Mouse (Mus musculus) hindbrain, embryonic 13.5 days (tissue): Measurements from ENCODE around the gene Neurl1a. TPM values are rescaled to one million over a fixed set of nuclear protein-coding genes. Genes with fewer than 3 reads are reported as not detected.
A peak's percentile ranks its signal among the peaks of the same experiment; 100 is the strongest.

ENCODE experiments used
- ATAC-seq: fragments of 200-750 bp; cut with Nextera tagmentation; 2 replicates; pipeline ENCODE4 v1.8.0; 2017; ENCODE audit warnings: moderate TSS enrichment; ENCODE audit not compliant: low FRiP score
- H3K27ac ChIP-seq: fragments of 300-500 bp; sonication (generic); 2 replicates; pipeline ENCODE4 v1.5.1; 2015; ENCODE audit warnings: inconsistent platforms, mild to moderate bottlenecking, moderate library complexity
- H3K27me3 ChIP-seq: fragments of 300-500 bp; sonication (generic); 2 replicates; pipeline ENCODE4 v1.6.1; 2015; ENCODE audit warnings: mild to moderate bottlenecking, inconsistent platforms
- H3K36me3 ChIP-seq: fragments of 300-500 bp; sonication (generic); 2 replicates; pipeline ENCODE4 v1.6.1; 2015; ENCODE audit warnings: mild to moderate bottlenecking, inconsistent platforms
- H3K4me1 ChIP-seq: fragments of 300-500 bp; sonication (generic); replicated peaks from 2 replicates; pipeline ENCODE4 v1.6.1; 2015; ENCODE audit warnings: inconsistent platforms
- H3K4me2 ChIP-seq: fragments of 300-500 bp; sonication (generic); 2 replicates; pipeline ENCODE4 v1.6.1; 2015; ENCODE audit warnings: inconsistent platforms, mild to moderate bottlenecking, moderate library complexity
- H3K4me3 ChIP-seq: fragments of 300-500 bp; sonication (generic); 2 replicates; pipeline ENCODE4 v1.5.1; 2015; ENCODE audit warnings: mild to moderate bottlenecking, inconsistent platforms
- H3K9ac ChIP-seq: fragments of 300-500 bp; sonication (generic); 2 replicates; pipeline ENCODE4 v1.6.1; 2015; ENCODE audit warnings: mild to moderate bottlenecking, inconsistent platforms
- H3K9me3 ChIP-seq: fragments of 300-500 bp; sonication (generic); 2 replicates; pipeline ENCODE4 v1.6.1; 2016; ENCODE audit warnings: inconsistent platforms
- WGBS: fragments of 180-500 bp; shearing (Covaris S2); methylation state at CpG from one replicate; pipeline ENCODE4 v1.1.7; 2015; 5-methylcytosine and 5-hydroxymethylcytosine counted together
- polyA plus RNA-seq: library from polyadenylated mRNA; unstranded; fragments of >200 nt; fragmentation: Nextera tagmentation; extraction: Ambion mirVana; gene quantifications from 2 replicates; pipeline ENCODE4 v1.2.1, GENCODE M21; 2015

Neurl1a gene
- polyA plus RNA-seq, 1 experiment from 2014 or later, result 6.8 TPM

DNA sequence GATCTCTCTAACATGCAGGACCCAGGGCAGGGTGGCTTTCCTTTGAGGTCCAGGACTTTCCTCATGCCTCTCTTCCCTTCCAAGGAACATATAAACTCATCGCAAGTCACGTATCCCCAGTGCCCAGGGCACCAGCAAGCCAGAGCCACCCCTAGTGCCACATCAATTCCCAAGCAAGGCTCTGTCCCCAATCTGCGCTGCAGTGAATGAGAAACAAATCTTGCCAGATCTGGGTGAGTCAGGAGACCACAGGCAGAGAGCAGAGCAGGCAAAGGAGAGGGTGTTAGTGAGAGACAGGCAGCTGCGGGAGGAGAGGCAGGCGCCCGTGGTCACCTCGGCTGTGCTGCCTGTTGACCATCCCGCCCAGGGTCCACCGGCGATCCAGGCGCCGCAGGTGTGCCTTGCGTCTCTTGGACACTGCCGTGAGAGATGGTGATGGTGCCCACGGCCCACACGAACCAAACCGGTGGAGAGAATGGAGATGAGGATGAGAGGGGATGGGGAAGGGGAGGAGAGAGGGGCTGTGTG, 104.1 kb downstream of the Neurl1a start:
- no peaks in the 10 kb centered on the region for H3K27me3 ChIP-seq
- no peak overlapping the region for H3K27ac ChIP-seq
- no peak overlapping the region for H3K4me2 ChIP-seq
- H3K36me3 ChIP-seq, result peaks cover 22% of the 10 kb centered on the region
- peaks cover 16% of the 10 kb centered on the region for H3K4me1 ChIP-seq
- ATAC-seq, result no peak
- H3K9ac ChIP-seq, result no peak overlapping the region
- WGBS, result 95% methylated on average over 17 of the region's 17 CpGs
- no peak overlapping the region for H3K4me3 ChIP-seq
- H3K9me3 ChIP-seq, result no peaks in the 10 kb centered on the region

DNA sequence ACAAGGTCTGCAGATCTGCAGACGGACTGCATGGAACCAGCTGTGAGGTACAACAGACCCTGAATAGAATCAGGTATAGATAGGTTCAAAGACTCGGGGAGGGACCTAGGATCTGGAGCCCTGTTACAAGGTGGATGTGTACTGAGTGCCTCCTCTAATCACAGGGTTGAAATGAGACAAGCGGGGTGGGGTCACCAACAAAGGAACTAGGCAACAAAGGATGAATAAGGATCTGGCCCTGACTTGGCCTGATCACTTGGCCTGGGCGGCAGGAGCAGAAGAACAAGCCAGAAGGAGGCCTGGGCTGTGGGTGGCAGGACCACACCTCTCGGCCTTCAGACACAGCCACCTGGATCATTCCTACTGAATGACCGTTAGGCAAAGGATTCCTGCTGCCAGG, 107.0 kb downstream of the Neurl1a start:
- Histone ChIP-seq H3K4me1 (peaks cover 18% of the 10 kb centered on the region), H3K4me3 (no peak overlapping the region), H3K9me3 (no peaks in the 10 kb centered on the region), H3K27ac (no peak overlapping the region), H3K36me3 (peaks cover 15% of the 10 kb centered on the region), H3K4me2 (no peak overlapping the region), H3K9ac (no peak overlapping the region), H3K27me3 (no peaks in the 10 kb centered on the region)
- no peak for ATAC-seq
- WGBS, result 72% methylated on average over 6 of the region's 6 CpGs

DNA sequence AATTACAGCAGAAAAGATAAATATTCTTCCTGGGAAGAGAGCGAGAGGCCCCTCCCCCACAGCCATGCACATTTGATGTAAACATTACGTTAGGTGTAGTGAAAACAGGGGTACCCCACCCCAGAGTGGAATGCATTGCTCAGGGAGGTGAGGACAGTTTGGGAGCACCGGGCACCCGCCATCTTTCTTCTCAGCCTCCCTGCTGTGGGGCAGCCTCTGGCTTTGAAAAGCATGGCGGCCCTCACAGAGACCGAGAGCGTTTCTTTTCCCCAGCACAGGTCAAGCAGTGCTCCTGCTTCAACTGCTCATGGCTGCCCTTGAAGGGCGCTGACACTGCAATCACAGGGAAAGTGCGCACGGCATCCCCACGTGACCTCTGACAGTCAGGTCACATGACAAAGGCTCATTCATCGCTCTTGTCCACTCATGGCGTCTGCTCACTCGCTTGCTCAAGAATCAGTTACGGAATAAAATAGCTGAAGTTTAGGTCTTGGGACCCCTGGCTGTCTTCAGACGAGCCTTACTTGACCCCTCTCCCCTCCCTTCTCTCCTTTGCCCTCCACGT, 108.3 kb downstream of the Neurl1a start:
- H3K4me2 ChIP-seq, result peak overlapping the region; percentile 30
- peaks cover 32% of the 10 kb centered on the region for H3K4me1 ChIP-seq
- H3K36me3 ChIP-seq, result peaks cover 15% of the 10 kb centered on the region
- H3K9ac ChIP-seq, result 0 out of 2 replicates have a peak overlapping the region, but pooled peaks have one; percentile 5
- no peak for ATAC-seq
- no peaks in the 10 kb centered on the region for H3K9me3 ChIP-seq
- no peaks in the 10 kb centered on the region for H3K27me3 ChIP-seq
- 0 out of 2 replicates have a peak overlapping the region, but pooled peaks have one; percentile 13 for H3K27ac ChIP-seq
- WGBS, result 38% methylated on average over 17 of the region's 17 CpGs
- H3K4me3 ChIP-seq, result no peak overlapping the region

DNA sequence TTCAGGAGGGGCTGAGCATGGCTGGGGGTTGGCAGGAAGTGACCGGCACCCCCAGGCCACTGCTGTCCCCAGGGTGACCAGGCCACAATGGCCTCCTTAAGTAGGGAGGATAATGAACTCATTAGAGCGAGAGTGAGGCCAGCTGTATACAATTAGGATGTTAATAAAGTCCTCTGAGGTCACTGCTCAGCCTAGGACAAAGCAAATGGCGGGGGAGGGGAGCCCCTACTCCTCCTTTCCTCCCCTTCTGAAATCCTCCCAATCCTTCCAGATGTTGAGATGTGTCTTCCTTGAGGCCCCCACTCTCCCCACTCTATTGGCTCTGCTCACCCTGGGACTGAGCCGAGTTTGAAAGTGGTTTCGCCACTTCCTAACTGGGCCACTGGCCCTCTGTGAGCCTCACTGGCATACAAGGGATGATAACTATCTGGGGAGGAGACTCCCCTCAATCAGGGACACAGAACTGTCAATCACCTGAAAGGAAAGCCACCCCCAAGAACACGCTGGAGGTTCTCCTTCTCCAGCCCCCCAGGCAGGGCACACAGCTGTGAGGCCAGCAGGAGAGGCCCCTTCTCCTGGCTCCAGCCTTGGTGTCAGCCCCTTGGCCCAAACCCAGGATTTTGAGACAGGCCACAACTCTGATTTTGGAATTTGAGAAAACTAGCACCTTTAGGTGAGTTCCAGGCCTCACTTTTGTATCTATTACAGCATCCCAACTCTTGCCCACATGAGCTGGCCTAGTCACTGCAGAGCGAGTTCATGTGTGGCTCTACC, 112.9 kb downstream of the Neurl1a start:
- Histone ChIP-seq H3K4me3 (no peak overlapping the region), H3K36me3 (no peaks in the 10 kb centered on the region), H3K9me3 (no peaks in the 10 kb centered on the region), H3K4me1 (peaks cover 43% of the 10 kb centered on the region), H3K4me2 (no peak overlapping the region), H3K9ac (no peak overlapping the region; the same call in 1 of the 2 replicates), H3K27me3 (no peaks in the 10 kb centered on the region), H3K27ac (no peak overlapping the region; the same call in 1 of the 2 replicates)
- 34% methylated on average over 7 of the region's 7 CpGs for WGBS
- ATAC-seq, result no peak; the same call in 1 of the 2 replicates

DNA sequence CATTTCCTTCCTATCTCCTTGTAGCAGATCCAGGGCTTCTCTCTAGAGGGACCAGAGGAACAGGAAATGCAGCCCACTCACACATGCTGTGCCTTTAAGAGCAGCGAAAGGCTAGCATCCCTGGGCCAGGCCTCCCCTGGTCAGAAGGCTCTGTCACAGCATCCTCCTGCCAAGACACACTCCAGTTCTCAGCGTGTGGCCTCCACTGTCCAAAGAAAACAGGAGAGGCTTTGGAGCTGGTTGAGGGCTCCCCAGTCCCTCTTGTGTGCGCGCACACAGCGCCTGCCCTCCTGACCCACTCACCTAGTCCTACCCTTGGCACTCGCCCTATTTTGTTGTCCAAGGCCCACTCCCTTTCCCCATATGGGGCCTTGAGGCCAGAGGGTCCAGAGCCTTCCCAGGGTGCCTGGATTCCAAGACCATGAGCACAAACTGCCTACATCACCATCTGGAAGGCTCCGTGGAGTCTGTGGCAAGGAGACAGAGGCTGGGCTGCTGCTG, 113.9 kb downstream of the Neurl1a start:
- Histone ChIP-seq H3K4me1 (peaks cover 33% of the 10 kb centered on the region), H3K9ac (no peak overlapping the region), H3K9me3 (no peaks in the 10 kb centered on the region), H3K4me3 (no peak overlapping the region), H3K36me3 (no peaks in the 10 kb centered on the region), H3K27me3 (no peaks in the 10 kb centered on the region), H3K27ac (no peak overlapping the region; the same call in 1 of the 2 replicates), H3K4me2 (no peak overlapping the region)
- 39% methylated on average over 7 of the region's 7 CpGs for WGBS
- ATAC-seq, result no peak

DNA sequence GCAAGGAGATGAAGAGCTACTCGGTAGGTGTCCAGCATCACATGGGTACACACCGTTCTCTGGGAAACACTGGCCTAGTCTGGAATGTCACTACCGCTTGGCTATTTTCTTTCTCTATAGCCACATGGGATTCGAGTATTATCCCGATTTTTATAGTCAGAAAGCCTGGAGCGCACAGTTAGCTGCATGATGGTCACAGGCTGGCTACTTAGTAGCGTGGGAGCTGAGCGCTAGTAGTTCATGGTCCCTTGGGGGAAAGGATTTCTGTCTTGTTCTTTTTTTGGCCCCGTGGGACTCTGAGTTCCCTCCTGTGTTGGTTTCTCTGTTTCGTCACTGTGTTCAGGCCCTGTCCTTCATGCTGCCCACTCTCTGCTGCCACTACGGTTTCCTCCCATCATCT, 119.5 kb downstream of the Neurl1a start:
- Histone ChIP-seq H3K4me2 (no peak overlapping the region), H3K9me3 (no peaks in the 10 kb centered on the region), H3K36me3 (no peaks in the 10 kb centered on the region), H3K4me1 (peaks cover 33% of the 10 kb centered on the region), H3K27me3 (no peaks in the 10 kb centered on the region), H3K27ac (no peak overlapping the region), H3K9ac (no peak overlapping the region), H3K4me3 (no peak overlapping the region)
- no peak for ATAC-seq
- WGBS, result 67% methylated on average over 11 of the region's 11 CpGs

DNA sequence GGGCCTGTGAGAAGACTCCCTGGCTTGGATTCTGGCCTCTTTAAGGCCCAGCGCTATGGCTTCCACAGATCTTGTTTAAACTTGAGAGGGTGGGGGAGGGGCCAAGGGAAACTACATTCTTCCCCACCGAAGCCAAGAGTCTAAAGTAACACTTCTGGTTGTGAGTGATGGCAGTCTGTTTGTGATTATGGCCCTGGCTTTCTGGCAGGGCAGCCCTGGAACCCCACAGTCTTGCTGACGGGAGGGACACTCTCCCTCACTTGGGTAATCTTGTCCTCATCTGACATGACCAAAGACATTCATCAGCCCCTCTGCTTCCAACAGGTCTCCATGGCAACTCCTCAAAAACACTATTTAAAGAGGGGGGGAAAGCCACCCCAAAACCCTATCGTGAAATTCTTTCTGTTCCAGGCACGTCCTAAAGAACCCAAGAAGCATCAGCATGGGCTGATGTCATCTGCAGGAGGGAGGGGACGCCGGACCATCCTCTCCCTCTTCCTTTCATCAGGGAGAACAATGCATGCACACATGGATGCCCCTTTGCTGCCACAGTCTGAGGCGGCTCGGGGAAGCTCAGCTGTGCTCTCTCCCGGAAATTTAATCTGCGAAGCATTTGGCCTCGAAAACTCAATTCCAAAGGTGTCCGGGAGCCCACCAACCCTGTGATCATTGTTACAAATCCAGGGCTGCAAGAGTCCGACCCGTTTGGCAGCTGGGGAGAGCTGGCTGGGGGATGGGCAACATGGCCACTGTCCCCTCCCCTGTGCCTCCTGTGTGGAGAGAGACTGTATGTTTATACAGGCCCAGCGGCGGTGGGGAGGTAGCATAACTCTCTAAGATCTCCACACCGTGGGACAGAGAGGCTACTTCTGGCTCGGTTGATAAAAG, 122.9 kb downstream of the Neurl1a start:
- peak overlapping the region; percentile 72 for H3K27ac ChIP-seq
- peak overlapping the region; percentile 30 for H3K4me2 ChIP-seq
- no peak overlapping the region for H3K4me3 ChIP-seq
- WGBS, result 4% methylated on average over 19 of the region's 19 CpGs
- peak overlapping the region; percentile 49; the same call in 1 of the 2 replicates for H3K9ac ChIP-seq
- peak; percentile 61 for ATAC-seq
- 0 out of 2 replicates have a peak, but pooled peaks cover 4% of the 10 kb centered on the region for H3K27me3 ChIP-seq
- peaks cover 27% of the 10 kb centered on the region for H3K4me1 ChIP-seq
- no peaks in the 10 kb centered on the region for H3K9me3 ChIP-seq
- no peaks in the 10 kb centered on the region for H3K36me3 ChIP-seq

DNA sequence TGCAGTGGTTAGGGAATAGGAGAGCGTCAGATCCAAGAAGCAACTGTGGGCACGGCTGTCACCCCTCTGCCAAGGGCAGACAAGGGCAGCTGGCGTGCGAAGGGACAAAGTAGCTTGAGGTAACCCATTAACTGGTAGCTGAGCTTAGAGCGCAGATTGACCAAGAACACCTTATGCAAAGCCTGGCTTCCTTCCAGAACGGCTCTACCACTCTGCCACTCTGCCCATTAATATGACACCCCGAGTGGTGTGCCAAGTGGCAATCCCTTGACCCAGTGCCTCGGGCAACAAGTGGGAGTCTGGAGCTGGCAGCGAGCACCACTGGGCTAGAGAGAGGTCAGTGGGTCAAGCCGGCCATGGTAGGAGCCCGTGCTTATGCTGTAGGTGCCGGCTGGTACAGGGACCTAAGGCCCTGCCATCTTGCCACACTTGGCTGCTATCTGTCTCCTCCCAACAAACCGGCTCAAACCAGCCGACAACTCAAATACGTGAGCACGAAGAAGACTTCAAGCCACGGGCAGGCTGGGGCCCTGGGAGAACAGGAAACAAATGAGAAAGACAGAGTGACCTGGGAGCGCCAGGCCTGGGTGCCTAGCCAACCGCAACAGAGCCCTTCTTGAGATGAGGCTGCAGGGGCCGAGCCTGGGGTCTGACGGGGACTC, 123.7 kb downstream of the Neurl1a start:
- no peaks in the 10 kb centered on the region for H3K36me3 ChIP-seq
- H3K27me3 ChIP-seq, result 0 out of 2 replicates have a peak, but pooled peaks cover 4% of the 10 kb centered on the region
- ATAC-seq, result peak; percentile 12; the same call in 1 of the 2 replicates
- WGBS, result 50% methylated on average over 21 of the region's 21 CpGs
- peak overlapping the region; percentile 30; the same call in 1 of the 2 replicates for H3K4me2 ChIP-seq
- H3K27ac ChIP-seq, result peak overlapping the region; percentile 72
- peaks cover 27% of the 10 kb centered on the region for H3K4me1 ChIP-seq
- no peak overlapping the region for H3K9ac ChIP-seq
- no peak overlapping the region for H3K4me3 ChIP-seq
- H3K9me3 ChIP-seq, result no peaks in the 10 kb centered on the region

DNA sequence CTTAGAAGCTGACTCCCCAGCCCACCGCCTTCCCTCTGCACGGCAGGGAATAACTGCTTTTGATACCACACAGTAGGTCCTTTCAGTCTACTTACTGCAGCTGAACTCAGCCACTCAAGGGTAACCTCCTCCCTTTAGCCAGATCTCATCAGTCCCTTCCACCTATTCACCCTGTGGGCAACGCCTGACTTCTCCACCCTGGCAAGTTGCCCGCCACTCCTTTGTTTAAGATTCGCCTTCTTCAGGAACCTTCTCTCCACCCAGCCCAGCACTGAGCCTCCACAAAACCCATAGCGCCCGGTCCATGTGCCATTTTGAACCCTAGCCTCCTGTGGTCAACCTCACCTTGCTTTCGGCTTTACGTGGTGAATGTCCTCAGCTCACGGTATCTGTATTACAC, 124.5 kb downstream of the Neurl1a start:
- Histone ChIP-seq H3K36me3 (no peaks in the 10 kb centered on the region), H3K9ac (no peak overlapping the region), H3K27ac (no peak overlapping the region), H3K4me3 (no peak overlapping the region), H3K4me2 (no peak overlapping the region), H3K9me3 (no peaks in the 10 kb centered on the region), H3K27me3 (0 out of 2 replicates have a peak, but pooled peaks cover 4% of the 10 kb centered on the region), H3K4me1 (peaks cover 27% of the 10 kb centered on the region)
- no peak for ATAC-seq
- WGBS, result 77% methylated on average over 10 of the region's 10 CpGs

DNA sequence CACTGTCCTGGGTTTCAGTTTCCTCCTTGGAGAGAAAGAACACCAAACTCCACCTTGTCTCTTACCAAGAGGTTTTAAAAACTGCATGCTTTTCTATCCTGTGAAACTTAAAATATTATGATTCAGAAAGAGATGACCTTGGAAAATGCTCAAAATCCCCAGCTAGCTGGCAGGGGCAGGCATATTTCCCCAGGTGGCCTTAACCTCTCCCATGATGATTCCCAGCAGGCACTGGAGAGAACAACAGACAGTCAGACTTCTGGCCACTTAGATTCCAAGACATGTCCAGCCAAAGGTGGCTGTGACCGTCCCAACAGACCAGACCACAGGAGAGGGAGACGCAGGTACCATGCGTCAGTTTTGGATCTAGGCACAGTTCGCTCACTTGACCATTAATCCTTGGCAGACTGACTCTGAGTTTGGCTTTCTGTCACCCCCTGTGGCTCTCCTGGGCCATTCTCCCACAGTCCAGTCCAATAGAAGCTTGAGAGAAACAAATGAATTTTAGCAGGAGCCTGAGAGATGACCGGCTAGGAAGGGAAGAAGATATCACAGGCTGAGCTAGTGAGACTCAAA, 125.6 kb downstream of the Neurl1a start:
- H3K9ac ChIP-seq, result no peak overlapping the region
- WGBS, result 85% methylated on average over 5 of the region's 5 CpGs
- no peaks in the 10 kb centered on the region for H3K9me3 ChIP-seq
- H3K27ac ChIP-seq, result no peak overlapping the region
- ATAC-seq, result no peak
- 0 out of 2 replicates have a peak, but pooled peaks cover 4% of the 10 kb centered on the region for H3K27me3 ChIP-seq
- peaks cover 24% of the 10 kb centered on the region for H3K4me1 ChIP-seq
- H3K4me2 ChIP-seq, result no peak overlapping the region
- H3K4me3 ChIP-seq, result no peak overlapping the region
- H3K36me3 ChIP-seq, result no peaks in the 10 kb centered on the region

DNA sequence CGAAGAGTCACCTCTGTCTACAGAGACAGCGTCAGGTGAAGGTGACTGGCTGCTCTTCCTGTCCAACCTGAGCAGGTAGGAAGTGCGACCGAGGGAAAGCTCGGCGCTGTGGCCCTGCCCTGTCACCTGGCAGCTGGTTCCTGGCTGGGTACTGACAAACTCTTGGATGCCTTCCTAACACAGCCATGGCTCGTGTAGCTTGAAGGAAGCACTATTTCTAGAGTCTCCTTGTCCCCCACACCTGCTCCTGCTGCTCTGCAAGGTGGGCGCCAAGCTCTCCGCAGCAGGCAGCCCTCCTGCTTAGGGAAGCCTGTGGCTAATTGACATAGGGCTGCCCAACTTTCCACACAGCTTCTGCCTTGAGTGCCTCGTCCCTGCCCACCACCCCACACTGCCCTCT, 126.8 kb downstream of the Neurl1a start:
- no peak for ATAC-seq
- no peak overlapping the region for H3K4me2 ChIP-seq
- no peak overlapping the region for H3K27ac ChIP-seq
- 0 out of 2 replicates have a peak, but pooled peaks cover 4% of the 10 kb centered on the region for H3K27me3 ChIP-seq
- H3K9ac ChIP-seq, result no peak overlapping the region
- H3K9me3 ChIP-seq, result no peaks in the 10 kb centered on the region
- H3K4me1 ChIP-seq, result peaks cover 24% of the 10 kb centered on the region
- H3K4me3 ChIP-seq, result no peak overlapping the region
- WGBS, result 90% methylated on average over 10 of the region's 10 CpGs
- no peaks in the 10 kb centered on the region for H3K36me3 ChIP-seq
